Mouse (Mus musculus): ENCODE measurements around the gene Rpl35. TPM values are rescaled to one million over a fixed set of nuclear protein-coding genes. Genes with fewer than 3 reads are reported as not detected.
"Not testable (repeated sequence)": the region's sequence is repeated elsewhere in the genome, so short reads cannot be mapped to it uniquely, and the experiment has no call there.

The Rpl35 gene
- total RNA-seq (2021) = 100 to 1,000 TPM; 548 to 582 TPM
- long read RNA-seq, experiment 1, transcript Rpl35-201 (4 exons, 946 nt) = major isoform, 637 of 646 reads
- long read RNA-seq, experiment 1, partial matches to known transcripts = 0 of 646 reads
- long read RNA-seq, experiment 1, other reads (novel, unspliced or antisense) = 7 of 646 reads
- long read RNA-seq, experiment 2, transcript Rpl35-201 (4 exons, 946 nt) = major isoform, 550 of 560 reads
- long read RNA-seq, experiment 2, transcript Rpl35-203 (3 exons, 541 nt) = minor isoform, 5 of 560 reads
- long read RNA-seq, experiment 2, partial matches to known transcripts = 2 of 560 reads
- long read RNA-seq, experiment 2, other reads (novel, unspliced or antisense) = 3 of 560 reads

- DNase-seq (ENCODE audit: low spot score in 2 of 2) = no peak
These were observed at the start of gene Rpl35 for GRCm38 (mm10) chr2:39005574-39006079. Gene Rpl35 (minus strand): TSS chr2:39005624.

- DNase-seq (ENCODE audit: low spot score in 2 of 2) = no peak
These were observed 43.1 kb upstream of the Rpl35 start for GRCm38 (mm10) chr2:39048515-39048914.

- DNase-seq (ENCODE audit: low spot score in 2 of 2) = no peak
These were observed 34.8 kb upstream of the Rpl35 start for GRCm38 (mm10) chr2:39040215-39040614.

GRCm38 (mm10) chr2:39031611-39032010 is 26.2 kb upstream of the Rpl35 start:
- DNase-seq (ENCODE audit: low spot score in 2 of 2) = no peak

GRCm38 (mm10) chr2:39020004-39020403 is 14.6 kb upstream of the Rpl35 start:
- DNase-seq (ENCODE audit: low spot score in 2 of 2) = no peak

GRCm38 (mm10) chr2:39016581-39016980 is 11.2 kb upstream of the Rpl35 start:
- no peak for DNase-seq (ENCODE audit: low spot score in 2 of 2)

GRCm38 (mm10) chr2:39012768-39013279 is 7.4 kb upstream of the Rpl35 start:
- no peak for DNase-seq (ENCODE audit: low spot score in 2 of 2)

GRCm38 (mm10) chr2:39011971-39012370 is 6.5 kb upstream of the Rpl35 start:
- DNase-seq (ENCODE audit: low spot score in 2 of 2) = no peak

- no peak for DNase-seq (ENCODE audit: low spot score in 2 of 2)
These were observed 5.8 kb upstream of the Rpl35 start for GRCm38 (mm10) chr2:39011264-39011663.

- not testable (repeated sequence) for DNase-seq (ENCODE audit: low spot score in 2 of 2)
These were observed 4.7 kb upstream of the Rpl35 start for GRCm38 (mm10) chr2:39010144-39010543.

GRCm38 (mm10) chr2:39008954-39009365 is 3.5 kb upstream of the Rpl35 start:
- DNase-seq (ENCODE audit: low spot score in 2 of 2) = no peak

- DNase-seq (ENCODE audit: low spot score in 2 of 2) = no peak
These were observed 3.0 kb upstream of the Rpl35 start for GRCm38 (mm10) chr2:39008350-39008851.

GRCm38 (mm10) chr2:39007865-39008264 is 2.4 kb upstream of the Rpl35 start:
- DNase-seq (ENCODE audit: low spot score in 2 of 2) = peak; percentile 90 to 94

GRCm38 (mm10) chr2:39006149-39006730 is 816 bp upstream of the Rpl35 start:
- DNase-seq (ENCODE audit: low spot score in 2 of 2) = no peak

GRCm38 (mm10) chr2:39004880-39005435 is 466 bp downstream of the Rpl35 start, which contains the start of gene Arpc5l:
Gene Arpc5l (plus strand): TSS chr2:39005348.
- peak; percentile 88 to 94 for DNase-seq (ENCODE audit: low spot score in 2 of 2)

- no peak for DNase-seq (ENCODE audit: low spot score in 2 of 2)
These were observed 1.1 kb downstream of the Rpl35 start for GRCm38 (mm10) chr2:39004372-39004771.

- no peak for DNase-seq (ENCODE audit: low spot score in 2 of 2)
These were observed 1.9 kb downstream of the Rpl35 start for GRCm38 (mm10) chr2:39003512-39003911.

- no peak for DNase-seq (ENCODE audit: low spot score in 2 of 2)
These were observed 2.3 kb downstream of the Rpl35 start for GRCm38 (mm10) chr2:39003106-39003505.

GRCm38 (mm10) chr2:39001866-39002265 is 3.6 kb downstream of the Rpl35 start:
- DNase-seq (ENCODE audit: low spot score in 2 of 2) = no peak

- no peak for DNase-seq (ENCODE audit: low spot score in 2 of 2)
These were observed 4.9 kb downstream of the Rpl35 start for GRCm38 (mm10) chr2:39000587-39000919.

GRCm38 (mm10) chr2:38999910-39000586 is 5.4 kb downstream of the Rpl35 start:
- DNase-seq (ENCODE audit: low spot score in 2 of 2) = no peak

Data from gastrocnemius, postnatal 4 days (tissue).